Mouse (Mus musculus): ENCODE measurements around the gene Tti1.

Tti1 gene

GRCm38 (mm10) chr2:158037571-158037970 lies 9.3 kb upstream of the Tti1 start:
- no peak for DNase-seq

GRCm38 (mm10) chr2:158036953-158037352 lies 8.7 kb upstream of the Tti1 start:
- DNase-seq = no peak

GRCm38 (mm10) chr2:158036408-158036807 lies 8.2 kb upstream of the Tti1 start:
- DNase-seq = no peak

GRCm38 (mm10) chr2:158035813-158036212 lies 7.6 kb upstream of the Tti1 start:
- DNase-seq = no peak

- no peak for DNase-seq
Observed at GRCm38 (mm10) chr2:158030007-158030406, 1.8 kb upstream of the Tti1 start.

GRCm38 (mm10) chr2:158027855-158028353 lies 329 bp downstream of the Tti1 start:
- no peak for DNase-seq

- no peak for DNase-seq
Observed at GRCm38 (mm10) chr2:158017330-158017729, 10.9 kb downstream of the Tti1 start.

- DNase-seq = no peak
Observed at GRCm38 (mm10) chr2:158012608-158013007, 15.6 kb downstream of the Tti1 start.

- no peak for DNase-seq
Observed at GRCm38 (mm10) chr2:158009373-158009772, 18.9 kb downstream of the Tti1 start.

- DNase-seq = no peak
Observed at GRCm38 (mm10) chr2:158005641-158006040, 22.6 kb downstream of the Tti1 start.

GRCm38 (mm10) chr2:158004620-158005019 lies 23.6 kb downstream of the Tti1 start:
- no peak for DNase-seq

- no peak for DNase-seq
Observed at GRCm38 (mm10) chr2:157998817-157999216, 29.4 kb downstream of the Tti1 start.

- DNase-seq = no peak
Observed at GRCm38 (mm10) chr2:157992501-157992900, 35.7 kb downstream of the Tti1 start.

GRCm38 (mm10) chr2:157991026-157991425 lies 37.2 kb downstream of the Tti1 start:
- no peak for DNase-seq

GRCm38 (mm10) chr2:157989946-157990345 lies 38.3 kb downstream of the Tti1 start:
- DNase-seq = no peak

- DNase-seq = no peak
Observed at GRCm38 (mm10) chr2:157988416-157989190, 39.6 kb downstream of the Tti1 start.

GRCm38 (mm10) chr2:157986235-157986634 lies 42.0 kb downstream of the Tti1 start:
- no peak for DNase-seq

- no peak for DNase-seq
Observed at GRCm38 (mm10) chr2:157985611-157986010, 42.6 kb downstream of the Tti1 start.

- no peak for DNase-seq
Observed at GRCm38 (mm10) chr2:157983276-157983675, 45.0 kb downstream of the Tti1 start.

- DNase-seq = no peak
Observed at GRCm38 (mm10) chr2:157982727-157983126, 45.5 kb downstream of the Tti1 start.

GRCm38 (mm10) chr2:157979241-157979640 lies 49.0 kb downstream of the Tti1 start:
- DNase-seq = no peak

- no peak for DNase-seq
Observed at GRCm38 (mm10) chr2:157975595-157975994, 52.6 kb downstream of the Tti1 start.

GRCm38 (mm10) chr2:157974604-157975501 lies 53.4 kb downstream of the Tti1 start:
- peak; percentile 45 for DNase-seq

- peak; percentile 82 for DNase-seq
Observed at GRCm38 (mm10) chr2:157970669-157971068, 57.6 kb downstream of the Tti1 start.
